In genomic region chr11:84821131-84821770, GRCm38 (mm10) we compare ENCODE assay signal across 24 mouse cellular contexts. TPM values are rescaled to one million over a fixed set of nuclear protein-coding genes. Genes with fewer than 3 reads are reported as not detected.
DNase-seq lines count a peak whose midpoint lies in the region; ATAC-seq and TF ChIP-seq lines count a peak whose summit lies in the region.
"Had no signal": no experiment of that assay in that cellular context is flagged by ENCODE, and none has a peak within 500 bp of the region (broad histone marks: within the 10 kb centered on the region; RNA-seq: fewer than 3 reads in every experiment).

No protein-coding gene starts in this region.

- intact Hi-C loops in heart, postnatal 10 days (cut with DNase I) = no loop called here

- peak; percentile 91 for DNase-seq in heart, adult 11 months
- DNase-seq in heart, postnatal 10 days = no peak
- DNase-seq in testis, postnatal 14 days (ENCODE audit: low spot score) = no peak
- no peak for DNase-seq in liver, embryonic 13.5 days
- DNase-seq in B cell, adult 2 months = no peak
- no peak for DNase-seq in thymus, postnatal 10 days (ENCODE audit: low spot score in 2 of 2)
- DNase-seq: adrenal gland, postnatal 10 days; cerebellum, postnatal 14 days; gastrocnemius, adult 2 months; kidney, postnatal 4 days; layer of hippocampus, adult 9-11 months; left cerebral cortex, postnatal 4 days; lung, postnatal 4 days; midbrain, embryonic 14.5 days; right cerebral cortex, postnatal 14 days; thymus, postnatal 25 days had no signal

- no peak overlapping the region for H3K4me3 ChIP-seq in testis, adult 2 months (ENCODE audit: control insufficient read depth, low read depth, low read length)
- H3K4me3 ChIP-seq in liver, embryonic 13.5 days (replicated peaks) = peak overlapping the region; percentile 82
- H3K4me3 ChIP-seq: embryonic facial prominence, embryonic 12.5 days; forebrain, embryonic 13.5 days; gastrocnemius, adult 2 months; limb, embryonic 15.5 days had no signal

- 0 out of 2 replicates have a peak, but pooled peaks cover 3% of the 10 kb centered on the region for H3K9me3 ChIP-seq in liver, embryonic 13.5 days (replicated peaks)
- H3K9me3 ChIP-seq: embryonic facial prominence, embryonic 12.5 days; forebrain, embryonic 13.5 days; limb, embryonic 15.5 days had no signal

- ATAC-seq in liver, embryonic 13.5 days (ENCODE audit: low read depth) = no peak
- ATAC-seq: activated CD4-positive, CD25-positive, alpha-beta regulatory T cell, adult 4 months; forebrain, embryonic 13.5 days; hindbrain, postnatal 0 days; intestine, embryonic 16.5 days had no signal

- peaks cover 8% of the 10 kb centered on the region for H3K4me1 ChIP-seq in testis, adult 2 months (ENCODE audit: control insufficient read depth, insufficient read depth, low read length)
- peaks cover 89% of the 10 kb centered on the region for H3K4me1 ChIP-seq in liver, embryonic 13.5 days (replicated peaks)

- peak overlapping the region; percentile 96 for H3K9ac ChIP-seq in liver, embryonic 13.5 days
- H3K9ac ChIP-seq: embryonic facial prominence, embryonic 12.5 days; forebrain, embryonic 13.5 days; limb, embryonic 15.5 days had no signal

- TF ChIP-seq POLR2A in testis, adult 2 months (IDR thresholded peaks at IDR 0.05; ENCODE audit: control insufficient read depth, low read depth, low read length) = 0 out of 2 replicates have a peak, but pooled peaks have one; percentile 13

- H3K27me3 ChIP-seq in testis, adult 2 months (ENCODE audit: control insufficient read depth, insufficient read depth, low read length) = no peaks in the 10 kb centered on the region
- no peaks in the 10 kb centered on the region for H3K27me3 ChIP-seq in liver, embryonic 13.5 days
- H3K27me3 ChIP-seq: CH12.LX; embryonic facial prominence, embryonic 12.5 days; forebrain, embryonic 13.5 days; limb, embryonic 15.5 days had no signal

- no peaks in the 10 kb centered on the region; the same call in 1 of the 2 replicates for H3K36me3 ChIP-seq in testis, adult 2 months (ENCODE audit: control insufficient read depth, insufficient read depth, low read length)
- H3K36me3 ChIP-seq in liver, embryonic 13.5 days = peaks cover 75% of the 10 kb centered on the region
- H3K36me3 ChIP-seq: embryonic facial prominence, embryonic 12.5 days had no signal

- H3K4me2 ChIP-seq in liver, embryonic 13.5 days = peak overlapping the region; percentile 99
- H3K4me2 ChIP-seq: embryonic facial prominence, embryonic 12.5 days; forebrain, embryonic 13.5 days; limb, embryonic 15.5 days had no signal

- H3K27ac ChIP-seq in testis, adult 2 months (ENCODE audit: control insufficient read depth, insufficient read depth, low read depth, low read length) = no peak overlapping the region
- peak overlapping the region; percentile 100 for H3K27ac ChIP-seq in liver, embryonic 13.5 days
- H3K27ac ChIP-seq: embryonic facial prominence, embryonic 12.5 days; forebrain, embryonic 13.5 days; gastrocnemius, adult 2 months; hindbrain, postnatal 0 days; limb, embryonic 15.5 days had no signal

- WGBS in liver, embryonic 13.5 days (ENCODE audit: insufficient replicate concordance) = 78% methylated on average over 9 of the region's 9 CpGs

- no peak for TF ChIP-seq CTCF in testis, adult 2 months (IDR thresholded peaks at IDR 0.05; ENCODE audit: control insufficient read depth, insufficient read depth, insufficient replicate concordance, low read depth, low read length)

RNA-seq across cellular contexts. Expression of gene Mrm1, which starts 1.9 kb away (rescaled TPM):
- total RNA-seq in heart, postnatal 10 days (2021) = 10 to 100 TPM; 16.1 to 22.0 TPM
- 3.6 and 4.2 TPM in 2 replicates for polyA plus RNA-seq in testis, adult 2 months (2012; rRNA removed)
- 14.2 and 15.0 TPM in 2 replicates for polyA plus RNA-seq in liver, embryonic 13.5 days (2015; fragmentation: Nextera tagmentation; extraction: Ambion mirVana)

RNA-seq across cellular contexts. Expression of gene Dhrs11, which starts 7.5 kb away (rescaled TPM):
- 10 to 100 TPM; 89.9 to 97.0 TPM for total RNA-seq in heart, postnatal 10 days (2021)
- polyA plus RNA-seq in testis, adult 2 months (2012; rRNA removed) = 34.0 and 35.2 TPM in 2 replicates
- 184 and 190 TPM in 2 replicates for polyA plus RNA-seq in liver, embryonic 13.5 days (2015; fragmentation: Nextera tagmentation; extraction: Ambion mirVana)

RNA-seq across cellular contexts. Expression of gene Ggnbp2, which starts 49.4 kb away (rescaled TPM):
- total RNA-seq in heart, postnatal 10 days (2021) = 10 to 100 TPM; 54.5 to 62.1 TPM
- polyA plus RNA-seq in testis, adult 2 months (2012; rRNA removed) = 274 and 308 TPM in 2 replicates
- polyA plus RNA-seq in liver, embryonic 13.5 days (2015; fragmentation: Nextera tagmentation; extraction: Ambion mirVana) = 57.8 and 62.1 TPM in 2 replicates

RNA-seq across cellular contexts. Expression of gene Myo19, which starts 58.7 kb away (rescaled TPM):
- total RNA-seq in heart, postnatal 10 days (2021) = 10 to 100 TPM; 10.5 to 10.9 TPM
- polyA plus RNA-seq in testis, adult 2 months (2012; rRNA removed) = 24.5 and 24.7 TPM in 2 replicates
- polyA plus RNA-seq in liver, embryonic 13.5 days (2015; fragmentation: Nextera tagmentation; extraction: Ambion mirVana) = 3.4 and 5.2 TPM in 2 replicates

RNA-seq across cellular contexts. Expression of gene Pigw, which starts 58.8 kb away (rescaled TPM):
- total RNA-seq in heart, postnatal 10 days (2021) = 1 to 10 TPM; 5.5 to 6.7 TPM
- 1.9 and 2.9 TPM in 2 replicates for polyA plus RNA-seq in testis, adult 2 months (2012; rRNA removed)
- polyA plus RNA-seq in liver, embryonic 13.5 days (2015; fragmentation: Nextera tagmentation; extraction: Ambion mirVana) = 2.3 and 2.5 TPM in 2 replicates
